Mouse (Mus musculus) liver, postnatal 0 days (tissue): Measurements from ENCODE around the gene Bsnd. TPM values are rescaled to one million over a fixed set of nuclear protein-coding genes. Genes with fewer than 3 reads are reported as not detected.

Experiments
- ATAC-seq: fragments of 200-750 bp; cut with Nextera tagmentation; 2 replicates; pipeline ENCODE4 v1.8.0; 2017; ENCODE audit warnings: mild to moderate bottlenecking, moderate library complexity
- DNase-seq: peaks from one replicate; pipeline ENCODE4 v3.0.0-alpha.2; 2016
- H3K27ac ChIP-seq: fragments of 300-500 bp; sonication (generic); 2 replicates; pipeline ENCODE4 v1.5.1; 2014; ENCODE audit warnings: antibody characterized with exemption, moderate library complexity, mild to moderate bottlenecking, low read depth
- H3K27me3 ChIP-seq: fragments of 300-500 bp; sonication (generic); 2 replicates; pipeline ENCODE4 v1.6.1; 2014; ENCODE audit warnings: low read length, control low read depth, mixed read lengths; ENCODE audit not compliant: insufficient read depth
- H3K36me3 ChIP-seq: fragments of 300-500 bp; sonication (generic); replicated peaks from 2 replicates; pipeline ENCODE4 v1.6.1; 2014; ENCODE audit warnings: mild to moderate bottlenecking, control low read depth, low read length, moderate library complexity, mixed read lengths; ENCODE audit not compliant: insufficient read depth
- H3K4me1 ChIP-seq: fragments of 300-500 bp; sonication (generic); 2 replicates; pipeline ENCODE4 v1.6.1; 2014; ENCODE audit warnings: antibody characterized with exemption, mild to moderate bottlenecking, control low read depth; ENCODE audit not compliant: insufficient read depth
- H3K4me2 ChIP-seq: fragments of 300-500 bp; sonication (generic); 2 replicates; pipeline ENCODE4 v1.6.1; 2014; ENCODE audit warnings: low read depth, mild to moderate bottlenecking, low read length, moderate library complexity, mixed read lengths
- H3K4me3 ChIP-seq: fragments of 300-500 bp; sonication (generic); 2 replicates; pipeline ENCODE4 v1.5.1; 2014; ENCODE audit warnings: low read depth, low read length
- H3K9ac ChIP-seq: fragments of 300-500 bp; sonication (generic); replicated peaks from 2 replicates; pipeline ENCODE4 v1.6.1; 2014; ENCODE audit warnings: mild to moderate bottlenecking, moderate library complexity
- H3K9me3 ChIP-seq: fragments of 300-500 bp; sonication (generic); 2 replicates; pipeline ENCODE4 v1.6.1; 2016; ENCODE audit warnings: mild to moderate bottlenecking, control low read depth, low read length, mixed read lengths
- CTCF ChIP-seq: sonication (generic); IDR thresholded peaks from 2 replicates; pipeline ENCODE4 v1.5.1; 2016; ENCODE audit warnings: antibody characterized with exemption, low read depth
- EP300 ChIP-seq: IDR thresholded peaks from 2 replicates; pipeline ENCODE4 v1.6.1; 2016; ENCODE audit warnings: antibody characterized with exemption, low read depth, mild to moderate bottlenecking
- WGBS: fragments of 180-500 bp; shearing (Covaris S2); extraction: QIAGEN DNeasy Blood & Tissue Kit; methylation state at CpG from one replicate; pipeline ENCODE4 v1.1.7; 2014; ENCODE audit not compliant: insufficient replicate concordance; 5-methylcytosine and 5-hydroxymethylcytosine counted together
- polyA plus RNA-seq: library from polyadenylated mRNA; unstranded; fragments of >200 nt; fragmentation: Nextera tagmentation; extraction: Ambion mirVana; gene quantifications from 2 replicates; pipeline ENCODE4 v1.2.1, GENCODE M21; 2015

Bsnd gene
- polyA plus RNA-seq, 1 experiment from 2014 or later, result not detected

DNA sequence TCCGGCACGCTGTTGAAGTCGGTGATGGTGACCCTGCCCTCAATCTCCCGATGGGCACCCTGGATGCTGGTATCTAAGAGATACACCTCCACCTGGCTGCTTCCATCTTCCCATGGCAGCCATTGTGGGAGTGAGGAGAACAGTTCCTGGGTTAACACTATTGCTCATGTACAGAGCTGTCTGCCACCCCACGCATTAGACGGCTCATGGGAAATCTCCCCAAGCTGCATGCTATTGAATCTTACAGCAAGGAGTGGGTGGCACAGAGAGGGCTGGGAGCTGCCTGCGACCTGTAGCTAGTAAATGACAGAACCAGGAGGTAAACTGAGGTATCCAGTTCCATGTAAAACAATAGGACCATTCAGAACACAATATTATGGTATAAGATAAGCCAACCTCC lies 37.5 kb downstream of the Bsnd start:
- H3K9ac ChIP-seq, result no peak overlapping the region
- H3K27ac ChIP-seq, result no peak overlapping the region
- no peak for ATAC-seq
- no peaks in the 10 kb centered on the region for H3K27me3 ChIP-seq
- H3K9me3 ChIP-seq, result no peaks in the 10 kb centered on the region
- peaks cover 5% of the 10 kb centered on the region; the same call in 1 of the 2 replicates for H3K36me3 ChIP-seq
- TF ChIP-seq EP300 (no peak), CTCF (no peak)
- no peak overlapping the region for H3K4me3 ChIP-seq
- H3K4me1 ChIP-seq, result peaks cover 2% of the 10 kb centered on the region; the same call in 1 of the 2 replicates
- DNase-seq, result no peak
- H3K4me2 ChIP-seq, result no peak overlapping the region
- 84% methylated on average over 7 of the region's 7 CpGs for WGBS

GRCm38 (mm10) chr4:106453516-106453915 lies 38.6 kb downstream of the Bsnd start:
- DNase-seq (no peak), ATAC-seq (no peak)
- H3K4me2 ChIP-seq, result no peak overlapping the region
- H3K4me1 ChIP-seq, result peaks cover 2% of the 10 kb centered on the region; the same call in 1 of the 2 replicates
- no peak for TF ChIP-seq CTCF
- TF ChIP-seq EP300, result no peak
- H3K36me3 ChIP-seq, result peaks cover 10% of the 10 kb centered on the region
- 0 out of 2 replicates have a peak overlapping the region, but pooled peaks have one; percentile 44 for H3K27ac ChIP-seq
- H3K9ac ChIP-seq, result no peak overlapping the region
- 72% methylated on average over 4 of the region's 4 CpGs for WGBS
- H3K27me3 ChIP-seq, result no peaks in the 10 kb centered on the region
- H3K4me3 ChIP-seq, result no peak overlapping the region
- no peaks in the 10 kb centered on the region for H3K9me3 ChIP-seq

- DNase-seq (peak; percentile 42), ATAC-seq (peak; percentile 80)
- no peak for TF ChIP-seq CTCF
- TF ChIP-seq EP300, result no peak
- Histone ChIP-seq H3K27ac (0 out of 2 replicates have a peak overlapping the region, but pooled peaks have one; percentile 44), H3K4me2 (no peak overlapping the region), H3K36me3 (peaks cover 7% of the 10 kb centered on the region), H3K9ac (no peak overlapping the region), H3K9me3 (no peaks in the 10 kb centered on the region), H3K27me3 (no peaks in the 10 kb centered on the region), H3K4me1 (peaks cover 2% of the 10 kb centered on the region; the same call in 1 of the 2 replicates), H3K4me3 (no peak overlapping the region)
- 62% methylated on average over 5 of the region's 5 CpGs for WGBS
Observed at GRCm38 (mm10) chr4:106453108-106453507, 39.0 kb downstream of the Bsnd start.

GRCm38 (mm10) chr4:106452401-106452800 lies 39.7 kb downstream of the Bsnd start:
- Histone ChIP-seq H3K4me2 (no peak overlapping the region), H3K4me1 (peaks cover 2% of the 10 kb centered on the region; the same call in 1 of the 2 replicates), H3K9ac (no peak overlapping the region), H3K27ac (no peak overlapping the region), H3K27me3 (no peaks in the 10 kb centered on the region), H3K36me3 (peaks cover 7% of the 10 kb centered on the region), H3K4me3 (no peak overlapping the region), H3K9me3 (no peaks in the 10 kb centered on the region)
- no peak for ATAC-seq
- 78% methylated on average over 7 of the region's 7 CpGs for WGBS
- no peak for DNase-seq
- no peak for TF ChIP-seq EP300
- TF ChIP-seq CTCF, result no peak

- Histone ChIP-seq H3K36me3 (peaks cover 9% of the 10 kb centered on the region), H3K4me3 (no peak overlapping the region), H3K9ac (no peak overlapping the region), H3K4me2 (0 out of 2 replicates have a peak overlapping the region, but pooled peaks have one; percentile 0), H3K9me3 (no peaks in the 10 kb centered on the region), H3K27ac (no peak overlapping the region), H3K4me1 (peaks cover 2% of the 10 kb centered on the region; the same call in 1 of the 2 replicates), H3K27me3 (no peaks in the 10 kb centered on the region)
- DNase-seq (no peak), ATAC-seq (peak; percentile 74)
- 66% methylated on average over 8 of the region's 8 CpGs for WGBS
- TF ChIP-seq CTCF (no peak), EP300 (peak; percentile 29; the same call in 1 of the 2 replicates)
Observed at GRCm38 (mm10) chr4:106449306-106449705, 42.8 kb downstream of the Bsnd start.

GRCm38 (mm10) chr4:106443182-106443581 lies 48.9 kb downstream of the Bsnd start:
- no peaks in the 10 kb centered on the region for H3K27me3 ChIP-seq
- no peaks in the 10 kb centered on the region for H3K9me3 ChIP-seq
- H3K27ac ChIP-seq, result no peak overlapping the region
- DNase-seq (no peak), ATAC-seq (no peak)
- WGBS, result 77% methylated on average over 6 of the region's 6 CpGs
- peaks cover 42% of the 10 kb centered on the region for H3K36me3 ChIP-seq
- no peaks in the 10 kb centered on the region for H3K4me1 ChIP-seq
- H3K9ac ChIP-seq, result no peak overlapping the region
- H3K4me2 ChIP-seq, result no peak overlapping the region
- no peak for TF ChIP-seq CTCF
- no peak for TF ChIP-seq EP300
- no peak overlapping the region for H3K4me3 ChIP-seq
